Mouse (Mus musculus): ENCODE data around the gene Gja5.

Gja5 gene

GRCm38 (mm10) chr3:96936241-96936640, 31.7 kb downstream of the Gja5 start:
- DNase-seq (ENCODE audit: low read depth): peak; percentile 82

GRCm38 (mm10) chr3:96937606-96938005, 33.1 kb downstream of the Gja5 start:
- peak; percentile 3 for DNase-seq (ENCODE audit: low read depth)

GRCm38 (mm10) chr3:96938738-96939137, 34.2 kb downstream of the Gja5 start:
- DNase-seq (ENCODE audit: low read depth): peak; percentile 82

- no peak for DNase-seq (ENCODE audit: low read depth)
Measured at GRCm38 (mm10) chr3:96942706-96943105, 38.2 kb downstream of the Gja5 start.

- DNase-seq (ENCODE audit: low read depth): no peak
Measured at GRCm38 (mm10) chr3:96953489-96954233, 49.2 kb downstream of the Gja5 start.

GRCm38 (mm10) chr3:96960597-96960996, 56.1 kb downstream of the Gja5 start:
- DNase-seq (ENCODE audit: low read depth): no peak

GRCm38 (mm10) chr3:96963088-96964034, 58.9 kb downstream of the Gja5 start:
- DNase-seq (ENCODE audit: low read depth): no peak

DNA sequence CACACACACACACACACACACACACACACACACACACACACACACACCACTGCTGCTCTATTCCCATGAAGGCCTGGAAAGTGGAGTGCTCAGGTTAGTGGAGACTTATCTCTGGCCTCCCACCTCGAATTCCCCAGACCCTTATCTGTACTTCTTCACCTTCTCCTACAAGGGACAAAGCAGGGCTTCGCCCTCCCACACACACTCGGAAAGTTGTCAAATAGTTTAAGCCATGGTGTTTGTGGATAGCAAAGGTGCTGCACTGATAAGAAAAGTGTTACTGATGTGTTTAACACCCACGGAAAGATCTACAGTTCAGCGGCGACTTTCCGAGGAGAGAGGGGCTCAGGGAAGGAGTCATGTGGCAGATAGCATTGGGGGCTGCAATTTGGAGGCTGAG, 66.5 kb downstream of the Gja5 start:
- DNase-seq (ENCODE audit: low read depth): no peak

GRCm38 (mm10) chr3:96974467-96974866, 70.0 kb downstream of the Gja5 start:
- DNase-seq (ENCODE audit: low read depth): no peak

DNA sequence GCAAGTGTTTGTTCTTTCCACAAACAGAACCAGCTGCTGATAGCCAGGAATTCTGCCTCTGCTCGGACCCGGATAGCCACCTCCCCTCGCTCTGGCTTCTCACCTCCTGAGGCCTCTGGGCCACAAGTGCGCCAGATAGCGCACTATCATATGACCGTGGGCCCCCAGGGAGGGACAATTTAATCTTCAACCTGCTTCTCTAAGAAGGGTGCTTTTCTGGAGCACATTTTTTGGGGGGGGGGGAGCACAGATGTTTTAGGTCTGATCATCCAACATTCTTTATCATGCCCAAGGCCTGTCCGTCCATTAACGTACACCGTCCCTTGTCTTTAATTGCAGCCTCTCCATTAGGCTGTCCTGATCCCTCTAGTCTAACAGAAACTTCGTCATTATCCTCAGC, 71.1 kb downstream of the Gja5 start:
- DNase-seq (ENCODE audit: low read depth): no peak

GRCm38 (mm10) chr3:96977507-96977906, 73.0 kb downstream of the Gja5 start:
- no peak for DNase-seq (ENCODE audit: low read depth)

- DNase-seq (ENCODE audit: low read depth): no peak
Measured at GRCm38 (mm10) chr3:96978469-96978868, 74.0 kb downstream of the Gja5 start.

DNA sequence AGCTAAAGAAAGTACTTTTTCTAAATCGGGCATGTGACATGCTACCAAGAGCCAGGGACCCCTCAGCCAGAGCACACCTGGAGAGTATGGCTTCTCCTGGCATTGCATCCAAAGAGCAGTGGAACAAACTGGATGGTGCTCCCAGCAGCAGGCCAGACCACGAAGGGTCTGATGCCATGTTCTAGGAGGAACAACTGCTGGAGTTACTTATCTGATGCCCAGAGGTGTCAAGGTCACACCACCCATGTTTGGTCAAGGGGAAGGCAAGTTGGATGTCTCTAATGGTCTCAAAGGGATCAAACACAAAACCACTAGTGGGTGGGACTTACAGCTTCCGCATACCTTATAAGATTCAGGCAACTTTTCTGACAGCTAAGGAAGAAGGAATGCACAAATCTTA, 74.5 kb downstream of the Gja5 start:
- no peak for DNase-seq (ENCODE audit: low read depth)

- DNase-seq (ENCODE audit: low read depth): no peak
Measured at GRCm38 (mm10) chr3:96981833-96982232, 77.3 kb downstream of the Gja5 start.

- no peak for DNase-seq (ENCODE audit: low read depth)
Measured at GRCm38 (mm10) chr3:96982666-96983065, 78.2 kb downstream of the Gja5 start.

DNA sequence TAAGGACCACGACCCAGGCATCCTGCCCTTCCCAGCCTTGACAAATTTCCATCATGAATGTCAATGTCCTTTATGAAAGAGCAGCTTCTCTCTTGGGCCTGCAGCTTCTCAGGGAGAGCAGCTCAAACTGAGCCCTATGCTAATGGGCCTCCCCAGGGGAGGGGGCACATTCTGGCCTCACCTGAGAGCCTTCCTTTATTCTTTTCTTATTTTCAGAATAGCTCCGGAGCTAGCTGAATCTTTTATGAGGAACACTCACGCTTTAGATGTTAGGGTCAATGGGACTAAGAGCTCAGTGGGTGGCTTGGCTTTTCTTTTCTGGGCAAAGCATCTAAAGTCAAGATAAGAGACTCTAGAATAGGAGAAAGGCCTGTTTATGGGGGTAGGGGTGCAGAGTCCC, 88.0 kb downstream of the Gja5 start:
- DNase-seq (ENCODE audit: low read depth): no peak

- no peak for DNase-seq (ENCODE audit: low read depth)
Measured at GRCm38 (mm10) chr3:96997770-96998169, 93.3 kb downstream of the Gja5 start.

- no peak for DNase-seq (ENCODE audit: low read depth)
Measured at GRCm38 (mm10) chr3:97003111-97003510, 98.6 kb downstream of the Gja5 start.

DNA sequence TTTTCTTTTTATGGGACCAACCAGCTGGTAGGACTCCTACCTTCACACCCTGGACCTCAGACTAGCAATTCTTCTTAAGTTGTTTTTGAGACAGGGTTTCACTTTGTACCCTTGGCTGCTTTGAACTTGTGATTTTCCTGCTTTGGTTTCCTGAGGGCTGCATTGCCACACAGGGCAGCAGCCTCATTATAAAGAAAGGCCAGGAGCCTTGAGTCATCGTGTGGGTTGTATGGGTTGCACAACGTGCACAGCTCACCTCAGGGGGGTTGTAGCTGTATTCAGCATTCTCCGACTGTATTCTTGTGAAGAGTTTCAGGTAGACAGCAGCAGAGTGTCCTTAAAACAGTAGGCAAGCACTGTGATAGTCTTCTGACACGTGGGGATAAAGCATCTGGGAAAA, 100.0 kb downstream of the Gja5 start:
- no peak for DNase-seq (ENCODE audit: low read depth)

GRCm38 (mm10) chr3:97007010-97007448, 102.5 kb downstream of the Gja5 start:
- DNase-seq (ENCODE audit: low read depth): no peak

- no peak for DNase-seq (ENCODE audit: low read depth)
Measured at GRCm38 (mm10) chr3:97025226-97025625, 120.7 kb downstream of the Gja5 start.

GRCm38 (mm10) chr3:97032053-97032496, 127.6 kb downstream of the Gja5 start:
- DNase-seq (ENCODE audit: low read depth): no peak

DNA sequence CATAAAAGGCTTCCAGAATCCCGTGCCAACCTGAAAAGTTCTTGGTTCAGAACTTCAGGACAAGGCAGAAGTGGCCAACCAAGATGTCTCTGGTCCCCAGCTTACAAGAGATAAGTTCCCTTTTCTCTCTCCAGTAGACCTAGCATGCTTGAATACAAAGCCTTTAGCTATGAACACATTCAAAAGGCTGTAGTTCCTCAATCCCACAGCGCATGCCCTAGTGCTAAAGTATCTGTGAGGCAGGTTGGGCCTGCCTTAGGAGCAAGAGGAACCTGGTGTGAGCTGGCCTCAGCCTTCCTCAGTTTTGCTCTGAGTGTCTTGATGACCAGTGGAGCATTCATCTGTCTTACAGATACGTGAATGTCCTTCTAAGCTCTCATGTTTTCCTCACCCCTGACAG, 131.1 kb downstream of the Gja5 start:
- no peak for DNase-seq (ENCODE audit: low read depth)
